Mouse (Mus musculus) small intestine, adult 2 months (tissue): ENCODE data around the gene Banp.

Source experiments
- CTCF ChIP-seq: fragments of 200-500 bp; IDR thresholded peaks from 2 replicates; pipeline ENCODE4 v1.5.1; 2012; ENCODE audit warnings: low read depth, mild to moderate bottlenecking, control low read depth, inconsistent platforms, low read length, moderate library complexity, mixed read lengths; ENCODE audit not compliant: insufficient replicate concordance, insufficient read length; ENCODE audit errors: extremely low read depth
- POLR2A ChIP-seq: fragments of 200-500 bp; IDR thresholded peaks from 2 replicates; pipeline ENCODE4 v1.6.1; 2012; ENCODE audit warnings: low read depth, mild to moderate bottlenecking, control low read depth, inconsistent platforms, low read length, moderate library complexity

- TF ChIP-seq CTCF = no peak
- TF ChIP-seq POLR2A = no peak
Observed at GRCm38 (mm10) chr8:121952122-121952521, 2.6 kb downstream of the Banp start.
